Mouse (Mus musculus): ENCODE results near the gene Tmem208. TPM values are rescaled to one million over a fixed set of nuclear protein-coding genes. Genes with fewer than 3 reads are reported as not detected.

Gene Tmem208
- polyA plus RNA-seq (2011; ENCODE audit: insufficient read depth, insufficient read length, low read depth, missing spikeins) = 31.8 and 33.3 TPM in 2 replicates

DNA sequence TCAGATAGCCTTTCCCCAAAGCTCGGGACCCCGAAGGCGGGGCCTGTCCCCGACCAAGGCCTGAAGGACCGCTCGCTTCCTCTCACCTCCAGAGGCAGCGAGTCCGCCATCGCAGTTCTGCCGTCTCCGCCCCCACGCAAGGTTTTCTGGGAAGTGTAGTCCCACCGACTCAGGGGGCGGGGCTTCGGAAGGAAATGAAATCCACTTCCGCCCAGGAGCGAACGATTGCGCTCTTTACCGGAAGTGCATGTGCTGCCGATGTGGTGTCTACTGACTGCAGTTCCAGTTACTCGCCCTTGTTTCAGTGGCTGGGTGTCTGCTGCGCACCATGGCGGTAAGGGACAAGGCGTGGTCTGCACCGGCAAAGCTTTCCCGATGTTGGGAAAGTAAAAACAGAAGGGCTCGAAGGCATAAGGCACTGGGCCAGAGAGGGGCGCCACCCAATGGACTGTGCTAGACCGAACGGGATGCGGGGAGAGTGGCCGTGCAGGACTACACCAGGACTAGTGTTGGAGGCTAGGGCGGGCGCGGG, at the start of gene Tmem208, which contains the start of gene Lrrc29:
Gene Tmem208, plus strand, starts transcription at position 214 of the 532 bp plus-strand sequence.
Gene Lrrc29, minus strand, starts transcription at position 138 of the 532 bp plus-strand sequence.
- Histone ChIP-seq H3K4me3 (ENCODE audit: low read depth, low read length) (peak within 1 kb of the TSS; percentile 75), H3K27me3 (ENCODE audit: control insufficient read depth, insufficient read depth, low read length, poor library complexity, severe bottlenecking) (no peaks in the 10 kb centered on the region), H3K9ac (ENCODE audit: low read depth, poor library complexity, severe bottlenecking) (peak within 1 kb of the TSS; percentile 71), H3K36me3 (ENCODE audit: control insufficient read depth, insufficient read depth, low read length, poor library complexity, severe bottlenecking) (peaks cover 27% of the 10 kb centered on the region), H3K9me3 (replicated peaks; ENCODE audit: control insufficient read depth, insufficient read depth, low read length, poor library complexity, severe bottlenecking) (no peaks in the 10 kb centered on the region), H3K27ac (ENCODE audit: insufficient read depth, low read length) (peak within 1 kb of the TSS; percentile 22), H3K4me1 (ENCODE audit: control insufficient read depth, insufficient read depth, low read length) (peaks cover 3% of the 10 kb centered on the region)
- TF ChIP-seq EP300 (IDR thresholded peaks at IDR 0.05; ENCODE audit: insufficient read depth, low read depth, low read length) = no peak; the same call in 1 of the 2 replicates
- TF ChIP-seq POLR2A (IDR thresholded peaks at IDR 0.05; ENCODE audit: insufficient read depth, low read length) = peak; percentile 74
- TF ChIP-seq CTCF (IDR thresholded peaks at IDR 0.05; ENCODE audit: low read depth, low read length) = peak; percentile 59

- TF ChIP-seq POLR2A (IDR thresholded peaks at IDR 0.05; ENCODE audit: insufficient read depth, low read length) (no peak), CTCF (IDR thresholded peaks at IDR 0.05; ENCODE audit: low read depth, low read length) (peak; percentile 5)
- no peak overlapping the region for H3K9ac ChIP-seq (ENCODE audit: low read depth, poor library complexity, severe bottlenecking)
Measured at GRCm38 (mm10) chr8:105278911-105279334, 47.2 kb upstream of the Tmem208 start.

DNA sequence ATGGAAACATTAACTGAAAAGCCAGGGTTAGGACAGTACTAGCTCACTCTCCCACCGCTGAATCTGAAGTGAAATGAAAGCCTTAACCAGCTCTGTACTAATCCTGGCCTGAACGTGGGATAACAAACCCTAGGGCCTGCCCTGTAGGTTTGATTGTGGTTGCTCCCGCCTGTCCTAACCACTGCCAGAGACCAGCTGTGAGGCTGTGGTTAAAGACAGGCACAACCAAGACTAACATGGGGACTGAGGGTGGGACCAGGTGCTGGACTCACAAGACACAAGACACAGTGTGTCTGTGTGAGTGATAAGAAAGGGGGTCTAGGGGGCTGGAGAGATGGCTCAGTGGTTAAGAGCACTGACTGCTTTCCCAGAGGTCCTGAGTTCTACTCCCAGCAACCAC, 45.6 kb upstream of the Tmem208 start:
- Histone ChIP-seq H3K9ac (ENCODE audit: low read depth, poor library complexity, severe bottlenecking) (no peak overlapping the region), H3K36me3 (ENCODE audit: control insufficient read depth, insufficient read depth, low read length, poor library complexity, severe bottlenecking) (no peaks in the 10 kb centered on the region), H3K4me3 (ENCODE audit: low read depth, low read length) (no peak overlapping the region), H3K27ac (ENCODE audit: insufficient read depth, low read length) (no peak overlapping the region), H3K9me3 (replicated peaks; ENCODE audit: control insufficient read depth, insufficient read depth, low read length, poor library complexity, severe bottlenecking) (no peaks in the 10 kb centered on the region), H3K4me1 (ENCODE audit: control insufficient read depth, insufficient read depth, low read length) (no peaks in the 10 kb centered on the region), H3K27me3 (ENCODE audit: control insufficient read depth, insufficient read depth, low read length, poor library complexity, severe bottlenecking) (peaks cover 4% of the 10 kb centered on the region)
- TF ChIP-seq CTCF (IDR thresholded peaks at IDR 0.05; ENCODE audit: low read depth, low read length) (no peak), POLR2A (IDR thresholded peaks at IDR 0.05; ENCODE audit: insufficient read depth, low read length) (no peak), EP300 (IDR thresholded peaks at IDR 0.05; ENCODE audit: insufficient read depth, low read depth, low read length) (no peak)

More at GRCm38 (mm10) chr8:105278911-105279334, 47.2 kb upstream of the Tmem208 start:
- H3K27ac ChIP-seq (ENCODE audit: insufficient read depth, low read length) = no peak overlapping the region
- H3K27me3 ChIP-seq (ENCODE audit: control insufficient read depth, insufficient read depth, low read length, poor library complexity, severe bottlenecking) = peaks cover 4% of the 10 kb centered on the region
- no peaks in the 10 kb centered on the region for H3K9me3 ChIP-seq (replicated peaks; ENCODE audit: control insufficient read depth, insufficient read depth, low read length, poor library complexity, severe bottlenecking)
- H3K4me3 ChIP-seq (ENCODE audit: low read depth, low read length) = peak overlapping the region; percentile 12
- no peaks in the 10 kb centered on the region for H3K4me1 ChIP-seq (ENCODE audit: control insufficient read depth, insufficient read depth, low read length)
- no peaks in the 10 kb centered on the region for H3K36me3 ChIP-seq (ENCODE audit: control insufficient read depth, insufficient read depth, low read length, poor library complexity, severe bottlenecking)

DNA sequence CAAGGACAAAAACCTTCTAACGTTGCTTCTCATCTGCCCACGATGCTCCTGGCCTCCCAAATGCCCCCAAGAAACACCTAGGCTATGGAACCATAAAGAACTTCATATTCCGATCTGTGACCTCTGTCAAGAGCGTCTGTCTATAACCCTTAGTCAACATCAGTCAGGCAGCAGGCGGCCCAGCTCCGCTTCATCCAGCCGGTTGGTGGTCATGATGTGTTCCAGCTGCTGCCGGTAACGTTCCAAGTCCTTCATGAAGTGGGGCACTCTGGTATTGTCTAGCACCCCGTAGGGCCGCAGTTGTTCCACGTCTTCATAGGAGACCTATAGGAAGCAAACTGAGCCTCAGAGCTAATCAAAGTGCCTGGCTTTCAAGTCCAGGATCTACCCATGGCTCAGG, 44.3 kb upstream of the Tmem208 start:
- Histone ChIP-seq H3K27me3 (ENCODE audit: control insufficient read depth, insufficient read depth, low read length, poor library complexity, severe bottlenecking) (peaks cover 4% of the 10 kb centered on the region), H3K4me1 (ENCODE audit: control insufficient read depth, insufficient read depth, low read length) (peaks cover 2% of the 10 kb centered on the region), H3K4me3 (ENCODE audit: low read depth, low read length) (no peak overlapping the region), H3K27ac (ENCODE audit: insufficient read depth, low read length) (no peak overlapping the region), H3K9ac (ENCODE audit: low read depth, poor library complexity, severe bottlenecking) (no peak overlapping the region), H3K36me3 (ENCODE audit: control insufficient read depth, insufficient read depth, low read length, poor library complexity, severe bottlenecking) (no peaks in the 10 kb centered on the region), H3K9me3 (replicated peaks; ENCODE audit: control insufficient read depth, insufficient read depth, low read length, poor library complexity, severe bottlenecking) (no peaks in the 10 kb centered on the region)
- TF ChIP-seq EP300 (IDR thresholded peaks at IDR 0.05; ENCODE audit: insufficient read depth, low read depth, low read length) = no peak
- TF ChIP-seq CTCF (IDR thresholded peaks at IDR 0.05; ENCODE audit: low read depth, low read length) = no peak
- TF ChIP-seq POLR2A (IDR thresholded peaks at IDR 0.05; ENCODE audit: insufficient read depth, low read length) = no peak

GRCm38 (mm10) chr8:105282239-105282638, 43.9 kb upstream of the Tmem208 start:
- Histone ChIP-seq H3K36me3 (ENCODE audit: control insufficient read depth, insufficient read depth, low read length, poor library complexity, severe bottlenecking) (no peaks in the 10 kb centered on the region), H3K4me1 (ENCODE audit: control insufficient read depth, insufficient read depth, low read length) (peaks cover 2% of the 10 kb centered on the region), H3K9ac (ENCODE audit: low read depth, poor library complexity, severe bottlenecking) (no peak overlapping the region), H3K4me3 (ENCODE audit: low read depth, low read length) (no peak overlapping the region), H3K27ac (ENCODE audit: insufficient read depth, low read length) (no peak overlapping the region), H3K27me3 (ENCODE audit: control insufficient read depth, insufficient read depth, low read length, poor library complexity, severe bottlenecking) (peaks cover 4% of the 10 kb centered on the region; the same call in 1 of the 2 replicates), H3K9me3 (replicated peaks; ENCODE audit: control insufficient read depth, insufficient read depth, low read length, poor library complexity, severe bottlenecking) (no peaks in the 10 kb centered on the region)
- no peak for TF ChIP-seq EP300 (IDR thresholded peaks at IDR 0.05; ENCODE audit: insufficient read depth, low read depth, low read length)
- TF ChIP-seq CTCF (IDR thresholded peaks at IDR 0.05; ENCODE audit: low read depth, low read length) = no peak
- no peak for TF ChIP-seq POLR2A (IDR thresholded peaks at IDR 0.05; ENCODE audit: insufficient read depth, low read length)

- Histone ChIP-seq H3K36me3 (ENCODE audit: control insufficient read depth, insufficient read depth, low read length, poor library complexity, severe bottlenecking) (no peaks in the 10 kb centered on the region), H3K4me3 (ENCODE audit: low read depth, low read length) (peak overlapping the region; percentile 34), H3K27me3 (ENCODE audit: control insufficient read depth, insufficient read depth, low read length, poor library complexity, severe bottlenecking) (no peaks in the 10 kb centered on the region)
Measured at GRCm38 (mm10) chr8:105283074-105283473, 43.1 kb upstream of the Tmem208 start.

More at GRCm38 (mm10) chr8:105283074-105283473, 43.1 kb upstream of the Tmem208 start:
- H3K9me3 ChIP-seq (replicated peaks; ENCODE audit: control insufficient read depth, insufficient read depth, low read length, poor library complexity, severe bottlenecking) = no peaks in the 10 kb centered on the region
- H3K27ac ChIP-seq (ENCODE audit: insufficient read depth, low read length) = no peak overlapping the region
- H3K9ac ChIP-seq (ENCODE audit: low read depth, poor library complexity, severe bottlenecking) = no peak overlapping the region
- TF ChIP-seq EP300 (IDR thresholded peaks at IDR 0.05; ENCODE audit: insufficient read depth, low read depth, low read length) (peak; percentile 69; the same call in 1 of the 2 replicates), POLR2A (IDR thresholded peaks at IDR 0.05; ENCODE audit: insufficient read depth, low read length) (no peak), CTCF (IDR thresholded peaks at IDR 0.05; ENCODE audit: low read depth, low read length) (peak; percentile 99)
- peaks cover 2% of the 10 kb centered on the region for H3K4me1 ChIP-seq (ENCODE audit: control insufficient read depth, insufficient read depth, low read length)
